Mouse (Mus musculus): Measurements from ENCODE around the gene Tpra1. TPM values are rescaled to one million over a fixed set of nuclear protein-coding genes. Genes with fewer than 3 reads are reported as not detected.

The Tpra1 gene
- 74.9 and 156 TPM in 2 replicates for polyA plus RNA-seq (2012; rRNA removed)

- H3K27me3 ChIP-seq (ENCODE audit: control insufficient read depth, insufficient read depth, low read length), result no peaks in the 10 kb centered on the region
- H3K4me1 ChIP-seq (ENCODE audit: control insufficient read depth, insufficient read depth, insufficient read length, low read length), result peaks cover 24% of the 10 kb centered on the region
- no peaks in the 10 kb centered on the region for H3K36me3 ChIP-seq (ENCODE audit: control insufficient read depth, insufficient read depth, low read length)
- TF ChIP-seq POLR2A (IDR thresholded peaks at IDR 0.05; ENCODE audit: low read depth, low read length) (peak; percentile 74), CTCF (IDR thresholded peaks at IDR 0.05; ENCODE audit: extremely low read depth, insufficient read length, insufficient replicate concordance, low read depth, low read length) (peak; percentile 28; the same call in 1 of the 2 replicates)
- under 1% methylated on average over 66 of the region's 66 CpGs for WGBS
- H3K27ac ChIP-seq (ENCODE audit: insufficient read depth, low read depth, low read length), result peak within 1 kb of the TSS; percentile 83
- H3K4me3 ChIP-seq (ENCODE audit: low read depth, low read length), result peak within 1 kb of the TSS; percentile 86
These were observed at the start of gene Tpra1 for GRCm38 (mm10) chr6:88901947-88902820. Tpra1 (plus strand) TSS chr6:88902251.

DNA sequence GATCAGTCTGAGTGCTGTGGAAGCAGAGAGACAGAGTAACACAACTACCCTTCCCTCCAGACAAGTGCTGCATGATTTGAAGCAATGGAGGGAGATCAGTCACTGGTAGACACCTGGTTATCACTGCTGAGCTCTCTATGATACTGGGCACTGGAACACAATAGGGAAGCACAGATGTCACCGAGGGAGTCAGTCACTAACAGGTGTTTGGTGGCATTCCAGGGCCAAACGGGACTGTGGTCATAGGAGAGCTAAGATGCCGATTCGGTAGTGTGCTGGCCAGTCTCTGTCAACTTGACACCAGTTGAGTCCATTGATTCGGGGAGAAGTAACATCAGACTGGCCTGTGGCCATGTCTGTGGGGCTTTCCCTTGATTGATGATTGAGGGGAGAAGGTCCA, 47.5 kb upstream of the Tpra1 start:
- TF ChIP-seq CTCF (IDR thresholded peaks at IDR 0.05; ENCODE audit: extremely low read depth, insufficient read length, insufficient replicate concordance, low read depth, low read length), result no peak
- TF ChIP-seq POLR2A (IDR thresholded peaks at IDR 0.05; ENCODE audit: low read depth, low read length), result no peak
- H3K4me3 ChIP-seq (ENCODE audit: low read depth, low read length), result no peak overlapping the region
- no peaks in the 10 kb centered on the region for H3K27me3 ChIP-seq (ENCODE audit: control insufficient read depth, insufficient read depth, low read length)
- H3K27ac ChIP-seq (ENCODE audit: insufficient read depth, low read depth, low read length), result no peak overlapping the region
- WGBS, result 68% methylated on average over 5 of the region's 5 CpGs
- no peaks in the 10 kb centered on the region for H3K4me1 ChIP-seq (ENCODE audit: control insufficient read depth, insufficient read depth, insufficient read length, low read length)
- no peaks in the 10 kb centered on the region for H3K36me3 ChIP-seq (ENCODE audit: control insufficient read depth, insufficient read depth, low read length)

DNA sequence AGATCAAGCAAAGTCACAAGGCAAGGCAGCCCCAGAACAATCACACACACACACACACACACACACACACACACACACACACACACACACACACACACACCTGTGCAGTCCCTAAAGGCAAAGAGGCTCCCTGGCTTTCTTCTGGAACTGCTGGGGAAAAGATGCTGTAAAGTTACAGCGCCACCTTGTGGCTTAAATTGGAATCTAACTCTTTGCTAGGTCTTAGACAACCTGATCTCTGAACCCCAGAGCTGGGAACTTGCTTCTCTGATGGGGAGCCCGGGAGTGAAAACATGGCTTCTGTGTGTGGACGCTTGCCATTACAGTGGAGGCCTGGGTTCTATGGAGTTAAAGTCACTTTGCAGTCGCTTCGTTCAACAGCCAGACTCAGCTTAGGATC, 46.4 kb upstream of the Tpra1 start:
- Histone ChIP-seq H3K27me3 (ENCODE audit: control insufficient read depth, insufficient read depth, low read length) (no peaks in the 10 kb centered on the region), H3K4me3 (ENCODE audit: low read depth, low read length) (no peak overlapping the region), H3K4me1 (ENCODE audit: control insufficient read depth, insufficient read depth, insufficient read length, low read length) (no peaks in the 10 kb centered on the region), H3K36me3 (ENCODE audit: control insufficient read depth, insufficient read depth, low read length) (no peaks in the 10 kb centered on the region), H3K27ac (ENCODE audit: insufficient read depth, low read depth, low read length) (no peak overlapping the region)
- 23% methylated on average over 5 of the region's 5 CpGs for WGBS
- TF ChIP-seq CTCF (IDR thresholded peaks at IDR 0.05; ENCODE audit: extremely low read depth, insufficient read length, insufficient replicate concordance, low read depth, low read length) (peak; percentile 47; the same call in 1 of the 2 replicates), POLR2A (IDR thresholded peaks at IDR 0.05; ENCODE audit: low read depth, low read length) (no peak)

DNA sequence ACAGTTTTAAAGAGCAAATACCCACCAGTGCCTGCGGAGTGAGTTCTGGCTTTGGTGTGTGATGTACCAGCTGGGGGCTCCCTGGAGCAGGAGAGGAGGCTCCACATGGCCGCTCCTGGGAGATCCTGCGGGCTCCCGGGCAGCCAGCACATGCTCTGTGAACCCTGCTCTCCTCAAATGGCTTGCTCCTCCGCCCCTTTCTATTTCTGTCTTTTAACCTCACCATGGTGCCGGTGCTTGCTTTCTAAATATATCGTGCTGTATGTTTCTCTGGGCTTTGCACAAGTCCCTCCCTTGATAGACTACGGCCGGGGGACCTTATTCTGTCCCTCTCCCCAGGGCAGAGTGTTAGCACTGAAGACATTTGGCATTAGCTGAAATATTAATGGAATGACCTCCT, 44.8 kb upstream of the Tpra1 start:
- H3K27me3 ChIP-seq (ENCODE audit: control insufficient read depth, insufficient read depth, low read length), result no peaks in the 10 kb centered on the region
- WGBS, result 29% methylated on average over 9 of the region's 9 CpGs
- TF ChIP-seq POLR2A (IDR thresholded peaks at IDR 0.05; ENCODE audit: low read depth, low read length) (no peak), CTCF (IDR thresholded peaks at IDR 0.05; ENCODE audit: extremely low read depth, insufficient read length, insufficient replicate concordance, low read depth, low read length) (no peak)

DNA sequence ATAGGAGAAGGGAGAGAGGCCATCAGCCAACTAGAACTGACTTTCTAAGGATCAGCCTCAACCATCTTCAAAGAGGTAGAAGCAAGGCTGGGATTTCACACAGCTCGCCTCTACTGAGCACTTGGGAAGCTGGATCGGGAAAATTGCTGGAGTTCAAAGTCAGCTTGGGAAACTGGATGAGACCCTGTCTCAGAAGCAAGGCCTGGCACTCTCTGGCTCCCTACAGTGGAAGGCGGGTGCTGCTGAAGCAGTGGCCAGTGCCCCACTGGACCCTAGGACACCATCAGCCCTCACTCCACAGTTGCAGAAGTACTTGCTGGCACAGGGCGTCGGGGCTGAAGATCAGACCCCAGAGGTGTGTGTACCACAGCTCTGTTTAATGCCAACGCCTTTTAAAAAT, 44.2 kb upstream of the Tpra1 start:
- 85% methylated on average over 6 of the region's 6 CpGs for WGBS
- H3K27me3 ChIP-seq (ENCODE audit: control insufficient read depth, insufficient read depth, low read length), result no peaks in the 10 kb centered on the region
- no peaks in the 10 kb centered on the region for H3K4me1 ChIP-seq (ENCODE audit: control insufficient read depth, insufficient read depth, insufficient read length, low read length)
- no peak overlapping the region for H3K27ac ChIP-seq (ENCODE audit: insufficient read depth, low read depth, low read length)
- no peaks in the 10 kb centered on the region for H3K36me3 ChIP-seq (ENCODE audit: control insufficient read depth, insufficient read depth, low read length)
- TF ChIP-seq CTCF (IDR thresholded peaks at IDR 0.05; ENCODE audit: extremely low read depth, insufficient read length, insufficient replicate concordance, low read depth, low read length), result no peak
- no peak for TF ChIP-seq POLR2A (IDR thresholded peaks at IDR 0.05; ENCODE audit: low read depth, low read length)
- no peak overlapping the region for H3K4me3 ChIP-seq (ENCODE audit: low read depth, low read length)

More for the DNA sequence above, 44.8 kb upstream of the Tpra1 start:
- Histone ChIP-seq H3K4me3 (ENCODE audit: low read depth, low read length) (no peak overlapping the region), H3K4me1 (ENCODE audit: control insufficient read depth, insufficient read depth, insufficient read length, low read length) (no peaks in the 10 kb centered on the region), H3K36me3 (ENCODE audit: control insufficient read depth, insufficient read depth, low read length) (no peaks in the 10 kb centered on the region), H3K27ac (ENCODE audit: insufficient read depth, low read depth, low read length) (no peak overlapping the region)

DNA sequence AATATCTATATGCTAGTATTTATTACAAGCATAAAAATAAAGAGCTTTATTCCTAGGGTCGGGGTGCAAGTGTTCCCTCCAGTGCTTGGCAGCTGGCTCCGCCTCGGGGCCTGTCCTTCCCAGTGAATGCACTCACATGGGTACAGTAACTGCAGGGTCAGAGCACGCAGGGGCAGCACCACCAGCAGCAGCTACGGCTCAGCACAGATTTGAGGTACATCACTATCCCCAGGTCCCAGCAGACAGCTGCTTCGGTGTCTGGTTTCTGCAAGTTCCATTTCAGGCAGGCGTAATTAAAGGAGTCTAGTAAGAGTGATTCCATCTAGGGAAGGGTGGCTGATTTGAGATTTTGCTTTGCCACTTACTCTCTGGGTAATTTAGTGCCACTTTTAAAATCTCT, 43.7 kb upstream of the Tpra1 start:
- WGBS, result 80% methylated on average over 7 of the region's 7 CpGs
- no peak overlapping the region for H3K27ac ChIP-seq (ENCODE audit: insufficient read depth, low read depth, low read length)
- no peak overlapping the region for H3K4me3 ChIP-seq (ENCODE audit: low read depth, low read length)
- H3K4me1 ChIP-seq (ENCODE audit: control insufficient read depth, insufficient read depth, insufficient read length, low read length), result no peaks in the 10 kb centered on the region
- H3K27me3 ChIP-seq (ENCODE audit: control insufficient read depth, insufficient read depth, low read length), result no peaks in the 10 kb centered on the region
- H3K36me3 ChIP-seq (ENCODE audit: control insufficient read depth, insufficient read depth, low read length), result no peaks in the 10 kb centered on the region
- TF ChIP-seq POLR2A (IDR thresholded peaks at IDR 0.05; ENCODE audit: low read depth, low read length), result no peak

GRCm38 (mm10) chr6:88860914-88861313, 41.1 kb upstream of the Tpra1 start:
- Histone ChIP-seq H3K4me3 (ENCODE audit: low read depth, low read length) (no peak overlapping the region), H3K36me3 (ENCODE audit: control insufficient read depth, insufficient read depth, low read length) (no peaks in the 10 kb centered on the region), H3K27me3 (ENCODE audit: control insufficient read depth, insufficient read depth, low read length) (no peaks in the 10 kb centered on the region), H3K4me1 (ENCODE audit: control insufficient read depth, insufficient read depth, insufficient read length, low read length) (no peaks in the 10 kb centered on the region), H3K27ac (ENCODE audit: insufficient read depth, low read depth, low read length) (no peak overlapping the region)
- WGBS, result 15% methylated on average over 2 of the region's 2 CpGs
- no peak for TF ChIP-seq POLR2A (IDR thresholded peaks at IDR 0.05; ENCODE audit: low read depth, low read length)
- peak; percentile 3; the same call in 1 of the 2 replicates for TF ChIP-seq CTCF (IDR thresholded peaks at IDR 0.05; ENCODE audit: extremely low read depth, insufficient read length, insufficient replicate concordance, low read depth, low read length)
